Mouse (Mus musculus) neural tube, embryonic 15.5 days (tissue): ENCODE results near the gene S1pr5. TPM values are rescaled to one million over a fixed set of nuclear protein-coding genes. Genes with fewer than 3 reads are reported as not detected.

Experiments used
- ATAC-seq: fragments of 200-750 bp; cut with Nextera tagmentation; 2 replicates; pipeline ENCODE4 v1.8.0; 2017; ENCODE audit warnings: mild to moderate bottlenecking, moderate TSS enrichment, moderate library complexity; ENCODE audit not compliant: low FRiP score
- H3K27ac ChIP-seq: fragments of 300-500 bp; sonication (generic); replicated peaks from 2 replicates; pipeline ENCODE4 v1.5.1; 2015; ENCODE audit warnings: mild to moderate bottlenecking, inconsistent platforms
- H3K27me3 ChIP-seq: fragments of 300-500 bp; sonication (generic); replicated peaks from 2 replicates; pipeline ENCODE4 v1.6.1; 2015; ENCODE audit warnings: inconsistent platforms
- H3K36me3 ChIP-seq: fragments of 300-500 bp; sonication (generic); 2 replicates; pipeline ENCODE4 v1.6.1; 2015; ENCODE audit warnings: inconsistent platforms
- H3K4me1 ChIP-seq: fragments of 300-500 bp; sonication (generic); 2 replicates; pipeline ENCODE4 v1.6.1; 2015; ENCODE audit warnings: inconsistent platforms
- H3K4me2 ChIP-seq: fragments of 300-500 bp; sonication (generic); 2 replicates; pipeline ENCODE4 v1.6.1; 2015; ENCODE audit warnings: inconsistent platforms, mild to moderate bottlenecking, moderate library complexity
- H3K4me3 ChIP-seq: fragments of 300-500 bp; sonication (generic); replicated peaks from 2 replicates; pipeline ENCODE4 v1.5.1; 2015; ENCODE audit warnings: mild to moderate bottlenecking, inconsistent platforms
- H3K9ac ChIP-seq: fragments of 300-500 bp; sonication (generic); replicated peaks from 2 replicates; pipeline ENCODE4 v1.6.1; 2015; ENCODE audit warnings: mild to moderate bottlenecking, inconsistent platforms
- H3K9me3 ChIP-seq: fragments of 300-500 bp; sonication (generic); replicated peaks from 2 replicates; pipeline ENCODE4 v1.6.1; 2016; ENCODE audit warnings: inconsistent platforms
- WGBS: fragments of 180-500 bp; shearing (Covaris S2); methylation state at CpG from one replicate; pipeline ENCODE4 v1.1.7; 2015; ENCODE audit warnings: mixed read lengths; 5-methylcytosine and 5-hydroxymethylcytosine counted together
- polyA plus RNA-seq: library from polyadenylated mRNA; unstranded; fragments of >200 nt; fragmentation: Nextera tagmentation; extraction: Ambion mirVana; gene quantifications from 2 replicates; pipeline ENCODE4 v1.2.1, GENCODE M21; 2015

Gene S1pr5
- polyA plus RNA-seq, 1 experiment from 2014 or later: 6.7 TPM

GRCm38 (mm10) chr9:21216050-21216841 is 32.0 kb downstream of the S1pr5 start:
- Histone ChIP-seq H3K4me3 (no peak overlapping the region), H3K27me3 (no peaks in the 10 kb centered on the region), H3K36me3 (peaks cover 7% of the 10 kb centered on the region), H3K9ac (no peak overlapping the region), H3K4me1 (peaks cover 13% of the 10 kb centered on the region), H3K4me2 (peak overlapping the region; percentile 5; the same call in 1 of the 2 replicates), H3K27ac (no peak overlapping the region), H3K9me3 (no peaks in the 10 kb centered on the region)
- 64% methylated on average over 25 of the region's 25 CpGs for WGBS
- ATAC-seq: no peak

GRCm38 (mm10) chr9:21213617-21214190 is 34.5 kb downstream of the S1pr5 start:
- H3K9ac ChIP-seq: no peak overlapping the region
- peaks cover 18% of the 10 kb centered on the region for H3K36me3 ChIP-seq
- 53% methylated on average over 7 of the region's 7 CpGs for WGBS
- H3K4me2 ChIP-seq: no peak overlapping the region
- ATAC-seq: 0 out of 2 replicates have a peak, but pooled peaks have one; percentile 15
- no peak overlapping the region for H3K27ac ChIP-seq
- no peaks in the 10 kb centered on the region for H3K27me3 ChIP-seq
- H3K9me3 ChIP-seq: no peaks in the 10 kb centered on the region
- peaks cover 7% of the 10 kb centered on the region for H3K4me1 ChIP-seq
- no peak overlapping the region for H3K4me3 ChIP-seq

GRCm38 (mm10) chr9:21211624-21212023 is 36.6 kb downstream of the S1pr5 start:
- Histone ChIP-seq H3K9me3 (no peaks in the 10 kb centered on the region), H3K4me2 (no peak overlapping the region), H3K27ac (no peak overlapping the region), H3K9ac (no peak overlapping the region), H3K4me3 (no peak overlapping the region), H3K27me3 (no peaks in the 10 kb centered on the region), H3K4me1 (peaks cover 5% of the 10 kb centered on the region), H3K36me3 (peaks cover 36% of the 10 kb centered on the region)
- ATAC-seq: no peak
- WGBS: 90% methylated on average over 7 of the region's 7 CpGs

- WGBS: 86% methylated on average over 6 of the region's 6 CpGs
- ATAC-seq: no peak
- Histone ChIP-seq H3K9me3 (no peaks in the 10 kb centered on the region), H3K4me2 (no peak overlapping the region), H3K27ac (no peak overlapping the region), H3K4me1 (no peaks in the 10 kb centered on the region), H3K36me3 (peaks cover 44% of the 10 kb centered on the region), H3K9ac (no peak overlapping the region), H3K27me3 (no peaks in the 10 kb centered on the region), H3K4me3 (no peak overlapping the region)
These were observed 37.4 kb downstream of the S1pr5 start for GRCm38 (mm10) chr9:21210821-21211220.

GRCm38 (mm10) chr9:21208626-21209025 is 39.6 kb downstream of the S1pr5 start:
- 63% methylated on average over 2 of the region's 2 CpGs for WGBS
- H3K4me1 ChIP-seq: peaks cover 11% of the 10 kb centered on the region
- no peak overlapping the region for H3K9ac ChIP-seq
- H3K4me3 ChIP-seq: no peak overlapping the region
- H3K27ac ChIP-seq: no peak overlapping the region
- H3K9me3 ChIP-seq: no peaks in the 10 kb centered on the region
- H3K36me3 ChIP-seq: peaks cover 55% of the 10 kb centered on the region
- no peak for ATAC-seq
- H3K27me3 ChIP-seq: no peaks in the 10 kb centered on the region
- no peak overlapping the region for H3K4me2 ChIP-seq

GRCm38 (mm10) chr9:21206848-21207247 is 41.4 kb downstream of the S1pr5 start:
- H3K4me1 ChIP-seq: peaks cover 11% of the 10 kb centered on the region
- no peak overlapping the region for H3K4me2 ChIP-seq
- no peak overlapping the region for H3K9ac ChIP-seq
- no peak for ATAC-seq
- peaks cover 58% of the 10 kb centered on the region for H3K36me3 ChIP-seq
- no peaks in the 10 kb centered on the region for H3K9me3 ChIP-seq
- WGBS: 91% methylated on average over 6 of the region's 6 CpGs
- no peaks in the 10 kb centered on the region for H3K27me3 ChIP-seq
- H3K4me3 ChIP-seq: no peak overlapping the region
- H3K27ac ChIP-seq: no peak overlapping the region

GRCm38 (mm10) chr9:21204528-21205272 is 43.5 kb downstream of the S1pr5 start:
- Histone ChIP-seq H3K4me2 (peak overlapping the region; percentile 54), H3K4me3 (peak overlapping the region; percentile 36), H3K27ac (peak overlapping the region; percentile 39), H3K36me3 (peaks cover 55% of the 10 kb centered on the region), H3K27me3 (no peaks in the 10 kb centered on the region), H3K4me1 (peaks cover 11% of the 10 kb centered on the region), H3K9ac (0 out of 2 replicates have a peak overlapping the region, but pooled peaks have one; percentile 32), H3K9me3 (no peaks in the 10 kb centered on the region)
- peak; percentile 82 for ATAC-seq
- WGBS: 3% methylated on average over 23 of the region's 23 CpGs

- Histone ChIP-seq H3K9ac (no peak overlapping the region), H3K9me3 (no peaks in the 10 kb centered on the region), H3K4me2 (peak overlapping the region; percentile 54), H3K27me3 (no peaks in the 10 kb centered on the region), H3K4me1 (peaks cover 11% of the 10 kb centered on the region), H3K4me3 (peak overlapping the region; percentile 36; the same call in 1 of the 2 replicates), H3K27ac (peak overlapping the region; percentile 39; the same call in 1 of the 2 replicates), H3K36me3 (peaks cover 55% of the 10 kb centered on the region)
- 24% methylated on average over 8 of the region's 8 CpGs for WGBS
- ATAC-seq: no peak
These were observed 44.1 kb downstream of the S1pr5 start for GRCm38 (mm10) chr9:21204156-21204527.

GRCm38 (mm10) chr9:21198960-21199359 is 49.3 kb downstream of the S1pr5 start:
- Histone ChIP-seq H3K4me2 (peak overlapping the region; percentile 84), H3K27me3 (no peaks in the 10 kb centered on the region), H3K36me3 (peaks cover 21% of the 10 kb centered on the region), H3K9ac (no peak overlapping the region), H3K9me3 (no peaks in the 10 kb centered on the region), H3K27ac (no peak overlapping the region), H3K4me3 (no peak overlapping the region), H3K4me1 (peaks cover 34% of the 10 kb centered on the region)
- ATAC-seq: no peak
- 83% methylated on average over 3 of the region's 3 CpGs for WGBS

- ATAC-seq: peak; percentile 86
- Histone ChIP-seq H3K9me3 (no peaks in the 10 kb centered on the region), H3K4me3 (peak overlapping the region; percentile 74), H3K4me2 (peak overlapping the region; percentile 84), H3K36me3 (peaks cover 16% of the 10 kb centered on the region), H3K27me3 (no peaks in the 10 kb centered on the region), H3K27ac (peak overlapping the region; percentile 79), H3K9ac (peak overlapping the region; percentile 89), H3K4me1 (peaks cover 34% of the 10 kb centered on the region)
- 4% methylated on average over 4 of the region's 4 CpGs for WGBS
These were observed 50.3 kb downstream of the S1pr5 start for GRCm38 (mm10) chr9:21197981-21198380.

- Histone ChIP-seq H3K27ac (peak overlapping the region; percentile 79), H3K27me3 (no peaks in the 10 kb centered on the region), H3K36me3 (peaks cover 12% of the 10 kb centered on the region), H3K4me2 (peak overlapping the region; percentile 84), H3K9me3 (no peaks in the 10 kb centered on the region), H3K4me1 (peaks cover 34% of the 10 kb centered on the region), H3K9ac (peak overlapping the region; percentile 89), H3K4me3 (peak overlapping the region; percentile 74)
- ATAC-seq: peak; percentile 85
- WGBS: 24% methylated on average over 19 of the region's 19 CpGs
These were observed 51.5 kb downstream of the S1pr5 start for GRCm38 (mm10) chr9:21196521-21197433.
